Mouse (Mus musculus): ENCODE data around the gene Mettl4. TPM values are rescaled to one million over a fixed set of nuclear protein-coding genes. Genes with fewer than 3 reads are reported as not detected.
A peak's percentile ranks its signal among the peaks of the same experiment; 100 is the strongest.
"Not testable (repeated sequence)": the region's sequence is repeated elsewhere in the genome, so short reads cannot be mapped to it uniquely, and the experiment has no call there.

Gene Mettl4
- 26.0 and 28.5 TPM in 2 replicates for polyA plus RNA-seq (2016; fragmentation: Nextera tagmentation; extraction: Ambion mirVana)

GRCm38 (mm10) chr17:94749466-94750135 lies at the start of gene Mettl4:
Gene Mettl4, minus strand, starts transcription at chr17:94750019.
- Histone ChIP-seq H3K4me1 (peaks cover 12% of the 10 kb centered on the region), H3K27me3 (replicated peaks) (no peaks in the 10 kb centered on the region), H3K4me3 (peak within 1 kb of the TSS; percentile 59), H3K9me3 (no peaks in the 10 kb centered on the region), H3K36me3 (no peaks in the 10 kb centered on the region), H3K9ac (peak within 1 kb of the TSS; percentile 64), H3K27ac (peak within 1 kb of the TSS; percentile 72), H3K4me2 (replicated peaks) (peak within 1 kb of the TSS; percentile 72)
- under 1% methylated on average over 56 of the region's 56 CpGs for WGBS
- ATAC-seq (ENCODE audit: low FRiP score, low read depth): peak; percentile 98

GRCm38 (mm10) chr17:94778871-94779482 lies 29.2 kb upstream of the Mettl4 start:
- Histone ChIP-seq H3K36me3 (peaks cover 10% of the 10 kb centered on the region), H3K9ac (no peak overlapping the region)

GRCm38 (mm10) chr17:94768491-94768890 lies 18.7 kb upstream of the Mettl4 start:
- H3K4me2 ChIP-seq (replicated peaks): no peak overlapping the region
- H3K4me1 ChIP-seq: no peaks in the 10 kb centered on the region
- H3K36me3 ChIP-seq: peaks cover 14% of the 10 kb centered on the region; the same call in 1 of the 2 replicates
- ATAC-seq (ENCODE audit: low FRiP score, low read depth): no peak
- no peaks in the 10 kb centered on the region for H3K27me3 ChIP-seq (replicated peaks)
- no peak overlapping the region for H3K9ac ChIP-seq
- no peaks in the 10 kb centered on the region for H3K9me3 ChIP-seq
- WGBS: 93% methylated on average over 2 of the region's 2 CpGs
- H3K4me3 ChIP-seq: no peak overlapping the region
- H3K27ac ChIP-seq: no peak overlapping the region

More at GRCm38 (mm10) chr17:94778871-94779482, 29.2 kb upstream of the Mettl4 start:
- H3K9me3 ChIP-seq: no peaks in the 10 kb centered on the region
- H3K4me1 ChIP-seq: no peaks in the 10 kb centered on the region
- H3K27ac ChIP-seq: no peak overlapping the region
- no peak overlapping the region for H3K4me3 ChIP-seq
- ATAC-seq (ENCODE audit: low FRiP score, low read depth): no peak
- WGBS: 88% methylated on average over 2 of the region's 2 CpGs
- H3K4me2 ChIP-seq (replicated peaks): no peak overlapping the region
- H3K27me3 ChIP-seq (replicated peaks): no peaks in the 10 kb centered on the region

- no peaks in the 10 kb centered on the region for H3K4me1 ChIP-seq
- ATAC-seq (ENCODE audit: low FRiP score, low read depth): no peak
- peaks cover 11% of the 10 kb centered on the region; the same call in 1 of the 2 replicates for H3K36me3 ChIP-seq
- no peaks in the 10 kb centered on the region for H3K27me3 ChIP-seq (replicated peaks)
- no peak overlapping the region for H3K9ac ChIP-seq
- H3K4me2 ChIP-seq (replicated peaks): no peak overlapping the region
- no peak overlapping the region for H3K4me3 ChIP-seq
- 89% methylated on average over 3 of the region's 3 CpGs for WGBS
- no peak overlapping the region for H3K27ac ChIP-seq
- H3K9me3 ChIP-seq: no peaks in the 10 kb centered on the region
Observed at GRCm38 (mm10) chr17:94764711-94765110, 14.9 kb upstream of the Mettl4 start.

- Histone ChIP-seq H3K4me2 (replicated peaks) (no peak overlapping the region), H3K27me3 (replicated peaks) (no peaks in the 10 kb centered on the region), H3K27ac (no peak overlapping the region), H3K4me1 (no peaks in the 10 kb centered on the region), H3K9me3 (no peaks in the 10 kb centered on the region), H3K36me3 (peaks cover 10% of the 10 kb centered on the region; the same call in 1 of the 2 replicates), H3K9ac (no peak overlapping the region), H3K4me3 (no peak overlapping the region)
- WGBS: 83% methylated on average over 1 of the region's 1 CpGs
- ATAC-seq (ENCODE audit: low FRiP score, low read depth): no peak
Observed at GRCm38 (mm10) chr17:94764011-94764410, 14.2 kb upstream of the Mettl4 start.

GRCm38 (mm10) chr17:94762405-94762804 lies 12.6 kb upstream of the Mettl4 start:
- H3K9ac ChIP-seq: no peak overlapping the region
- ATAC-seq (ENCODE audit: low FRiP score, low read depth): no peak
- no peaks in the 10 kb centered on the region for H3K27me3 ChIP-seq (replicated peaks)
- no peak overlapping the region for H3K27ac ChIP-seq
- H3K9me3 ChIP-seq: no peaks in the 10 kb centered on the region
- WGBS: 97% methylated on average over 3 of the region's 3 CpGs
- no peak overlapping the region for H3K4me3 ChIP-seq
- H3K36me3 ChIP-seq: peaks cover 8% of the 10 kb centered on the region; the same call in 1 of the 2 replicates
- H3K4me1 ChIP-seq: no peaks in the 10 kb centered on the region
- H3K4me2 ChIP-seq (replicated peaks): no peak overlapping the region

- H3K27ac ChIP-seq: no peak overlapping the region
- no peaks in the 10 kb centered on the region for H3K27me3 ChIP-seq (replicated peaks)
Observed at GRCm38 (mm10) chr17:94750136-94750729, 414 bp upstream of the Mettl4 start.

GRCm38 (mm10) chr17:94738173-94738572 lies 11.6 kb downstream of the Mettl4 start:
- H3K9me3 ChIP-seq: no peaks in the 10 kb centered on the region
- ATAC-seq (ENCODE audit: low FRiP score, low read depth): no peak
- no peak overlapping the region for H3K4me3 ChIP-seq
- WGBS: 92% methylated on average over 4 of the region's 4 CpGs
- no peak overlapping the region for H3K27ac ChIP-seq
- peaks cover 4% of the 10 kb centered on the region; the same call in 1 of the 2 replicates for H3K36me3 ChIP-seq
- no peak overlapping the region for H3K4me2 ChIP-seq (replicated peaks)
- no peak overlapping the region for H3K9ac ChIP-seq
- no peaks in the 10 kb centered on the region for H3K4me1 ChIP-seq
- H3K27me3 ChIP-seq (replicated peaks): no peaks in the 10 kb centered on the region

More at GRCm38 (mm10) chr17:94750136-94750729, 414 bp upstream of the Mettl4 start:
- no peaks in the 10 kb centered on the region for H3K9me3 ChIP-seq
- WGBS: 2% methylated on average over 22 of the region's 22 CpGs
- peaks cover 12% of the 10 kb centered on the region for H3K4me1 ChIP-seq
- H3K9ac ChIP-seq: peak overlapping the region; percentile 64
- H3K4me2 ChIP-seq (replicated peaks): peak overlapping the region; percentile 72
- peak overlapping the region; percentile 59 for H3K4me3 ChIP-seq
- ATAC-seq (ENCODE audit: low FRiP score, low read depth): peak; percentile 59
- no peaks in the 10 kb centered on the region for H3K36me3 ChIP-seq

GRCm38 (mm10) chr17:94735885-94736284 lies 13.9 kb downstream of the Mettl4 start:
- no peak overlapping the region for H3K4me3 ChIP-seq
- no peak; the same call in 1 of the 2 replicates for ATAC-seq (ENCODE audit: low FRiP score, low read depth)
- H3K4me2 ChIP-seq (replicated peaks): no peak overlapping the region
- H3K9me3 ChIP-seq: no peaks in the 10 kb centered on the region
- H3K4me1 ChIP-seq: no peaks in the 10 kb centered on the region
- peaks cover 8% of the 10 kb centered on the region; the same call in 1 of the 2 replicates for H3K36me3 ChIP-seq
- no peak overlapping the region for H3K9ac ChIP-seq
- H3K27me3 ChIP-seq (replicated peaks): no peaks in the 10 kb centered on the region
- H3K27ac ChIP-seq: no peak overlapping the region

GRCm38 (mm10) chr17:94735437-94735836 lies 14.4 kb downstream of the Mettl4 start:
- no peaks in the 10 kb centered on the region for H3K4me1 ChIP-seq
- WGBS: 72% methylated on average over 4 of the region's 4 CpGs
- H3K9me3 ChIP-seq: no peaks in the 10 kb centered on the region
- H3K4me3 ChIP-seq: no peak overlapping the region
- no peak overlapping the region for H3K9ac ChIP-seq
- ATAC-seq (ENCODE audit: low FRiP score, low read depth): no peak
- no peak overlapping the region for H3K27ac ChIP-seq
- H3K4me2 ChIP-seq (replicated peaks): no peak overlapping the region
- H3K36me3 ChIP-seq: peaks cover 8% of the 10 kb centered on the region; the same call in 1 of the 2 replicates
- no peaks in the 10 kb centered on the region for H3K27me3 ChIP-seq (replicated peaks)

GRCm38 (mm10) chr17:94730416-94730815 lies 19.4 kb downstream of the Mettl4 start:
- not testable (repeated sequence) for H3K27ac ChIP-seq; H3K4me3 ChIP-seq; H3K36me3 ChIP-seq; H3K4me1 ChIP-seq; H3K4me2 ChIP-seq (replicated peaks); H3K9ac ChIP-seq; H3K27me3 ChIP-seq (replicated peaks); H3K9me3 ChIP-seq
- ATAC-seq (ENCODE audit: low FRiP score, low read depth): 0 out of 2 replicates have a peak, but pooled peaks have one; percentile 4
- 27% methylated on average over 2 of the region's 2 CpGs for WGBS

- H3K9ac ChIP-seq: no peak overlapping the region
- no peaks in the 10 kb centered on the region for H3K4me1 ChIP-seq
- no peak for ATAC-seq (ENCODE audit: low FRiP score, low read depth)
- H3K4me2 ChIP-seq (replicated peaks): no peak overlapping the region
- H3K27me3 ChIP-seq (replicated peaks): no peaks in the 10 kb centered on the region
- peaks cover 2% of the 10 kb centered on the region; the same call in 1 of the 2 replicates for H3K36me3 ChIP-seq
- H3K4me3 ChIP-seq: no peak overlapping the region
- no peaks in the 10 kb centered on the region for H3K9me3 ChIP-seq
- WGBS: 91% methylated on average over 4 of the region's 4 CpGs
- H3K27ac ChIP-seq: no peak overlapping the region
Observed at GRCm38 (mm10) chr17:94726750-94727149, 23.1 kb downstream of the Mettl4 start.

Data from neural tube, embryonic 12.5 days (tissue).